Mouse (Mus musculus) retina, postnatal 7 days (tissue): ENCODE results near the gene Acly.

Experiments used
- DNase-seq: peaks from one replicate; pipeline ENCODE4 v3.0.0-alpha.2; 2012; ENCODE audit warnings: low read depth, low spot score

Gene Acly

GRCm38 (mm10) chr11:100441797-100442196 lies 86.0 kb downstream of the Acly start, which contains the start of the genes Nt5c3b and Klhl10:
TSS of gene Nt5c3b (minus strand) at chr11:100441808.
TSS of gene Klhl10 (plus strand) at chr11:100441917.
- DNase-seq: no peak

- peak; percentile 70 for DNase-seq
These were observed 86.9 kb downstream of the Acly start for GRCm38 (mm10) chr11:100440691-100441522.

GRCm38 (mm10) chr11:100437901-100438300 lies 89.9 kb downstream of the Acly start:
- no peak for DNase-seq

- no peak for DNase-seq
These were observed 92.0 kb downstream of the Acly start for GRCm38 (mm10) chr11:100435678-100436246.

- no peak for DNase-seq
These were observed 95.8 kb downstream of the Acly start for GRCm38 (mm10) chr11:100432002-100432401.

GRCm38 (mm10) chr11:100430052-100430451 lies 97.7 kb downstream of the Acly start:
- no peak for DNase-seq

GRCm38 (mm10) chr11:100428612-100429199 lies 99.1 kb downstream of the Acly start:
- no peak for DNase-seq

GRCm38 (mm10) chr11:100426820-100427219 lies 101.0 kb downstream of the Acly start:
- DNase-seq: no peak
